Mouse (Mus musculus) CH12.LX (cell line): Measurements from ENCODE around the gene Dck. TPM values are rescaled to one million over a fixed set of nuclear protein-coding genes. Genes with fewer than 3 reads are reported as not detected.
A peak's percentile ranks its signal among the peaks of the same experiment; 100 is the strongest.

Experiments used
- DNase-seq: peaks from one replicate; pipeline ENCODE4 v3.0.0-alpha.2; 2013; ENCODE audit errors: extremely low read depth
- H3K27ac ChIP-seq: 2 replicates; pipeline ENCODE4 v1.5.1; 2012; ENCODE audit warnings: low read depth, mild to moderate bottlenecking, control low read depth, moderate library complexity; ENCODE audit not compliant: insufficient read depth
- H3K27me3 ChIP-seq: replicated peaks from 2 replicates; pipeline ENCODE3; 2012; ENCODE audit warnings: inconsistent platforms
- H3K36me3 ChIP-seq, 2 experiments: replicated peaks in 1 of 2; 2 replicates each; pipeline versions ENCODE3 to v1.6.1; 2012; ENCODE audit warnings: inconsistent platforms in 1 of 2, low read length in 1 of 2, mild to moderate bottlenecking in 1 of 2, mixed read lengths in 1 of 2, moderate library complexity in 1 of 2; ENCODE audit not compliant: control insufficient read depth in 1 of 2, insufficient read depth in 1 of 2
- H3K4me1 ChIP-seq, 2 experiments: 2 replicates each; pipeline ENCODE4 v1.6.1; 2012; ENCODE audit warnings: inconsistent platforms in 1 of 2, moderate library complexity in 1 of 2; ENCODE audit not compliant: insufficient read depth in 2 of 2, control insufficient read depth in 1 of 2
- H3K4me2 ChIP-seq: 2 replicates; pipeline ENCODE4 v1.6.1; 2012; ENCODE audit warnings: low read depth, mild to moderate bottlenecking, control low read depth; ENCODE audit not compliant: poor library complexity, insufficient read depth, severe bottlenecking
- H3K4me3 ChIP-seq, 3 experiments: fragments of 150-350 bp in 1 of 3; sonication (generic) in 1 of 3; replicated peaks in 1 of 3; 2 replicates each; pipeline versions ENCODE3 to v1.5.1; 2011 to 2012; ENCODE audit warnings: low read depth in 2 of 3, low read length in 2 of 3, mild to moderate bottlenecking in 2 of 3, moderate library complexity in 2 of 3, control low read depth in 1 of 3, improper control_type of control experiment in 1 of 3, inconsistent platforms in 1 of 3, mixed read lengths in 1 of 3; ENCODE audit not compliant: poor library complexity in 1 of 3
- H3K79me2 ChIP-seq: replicated peaks from 2 replicates; pipeline ENCODE4 v1.6.1; 2012; ENCODE audit warnings: mild to moderate bottlenecking, moderate library complexity; ENCODE audit not compliant: control insufficient read depth, poor library complexity, insufficient read depth, severe bottlenecking; ENCODE audit errors: extremely low read depth
- H3K9ac ChIP-seq: 2 replicates; pipeline ENCODE4 v1.6.1; 2012; ENCODE audit warnings: low read depth, mild to moderate bottlenecking, control low read depth, moderate library complexity; ENCODE audit not compliant: insufficient read depth
- H3K9me3 ChIP-seq: replicated peaks from 2 replicates; pipeline ENCODE3; 2012; ENCODE audit warnings: low read length, inconsistent platforms, mixed read lengths
- CTCF ChIP-seq, 2 experiments: IDR thresholded peaks in 1 of 2; conservative IDR thresholded peaks in 1 of 2; 2 replicates each; pipeline ENCODE4 v1.5.1; 2011 to 2012; ENCODE audit warnings: low read depth in 2 of 2, low read length in 2 of 2, improper control_type of control experiment in 1 of 2, inconsistent platforms in 1 of 2, mild to moderate bottlenecking in 1 of 2, moderate library complexity in 1 of 2
- IRF4 ChIP-seq: IDR thresholded peaks from 2 replicates; pipeline ENCODE4 v1.6.1; 2014; ENCODE audit warnings: low read depth, mild to moderate bottlenecking, inconsistent platforms, low read length, improper control_type of control experiment
- JUN ChIP-seq: IDR thresholded peaks from 2 replicates; pipeline ENCODE4 v1.6.1; 2011; ENCODE audit warnings: low read depth, mild to moderate bottlenecking, low read length, improper control_type of control experiment, moderate library complexity; ENCODE audit not compliant: insufficient read depth
- MAFK ChIP-seq: IDR thresholded peaks from 2 replicates; pipeline ENCODE4 v1.6.1; 2011; ENCODE audit warnings: low read length, improper control_type of control experiment; ENCODE audit not compliant: insufficient replicate concordance
- MAX ChIP-seq: IDR thresholded peaks from 2 replicates; pipeline ENCODE4 v1.6.1; 2011; ENCODE audit warnings: low read length, improper control_type of control experiment
- MXI1 ChIP-seq: IDR thresholded peaks from 2 replicates; pipeline ENCODE4 v1.6.1; 2011; ENCODE audit warnings: mild to moderate bottlenecking, low read depth, low read length, improper control_type of control experiment
- NELFE ChIP-seq: IDR thresholded peaks from 2 replicates; pipeline ENCODE4 v1.6.1; 2011; ENCODE audit warnings: low read depth, low read length, improper control_type of control experiment
- NRF1 ChIP-seq: IDR thresholded peaks from 2 replicates; pipeline ENCODE4 v1.6.1; 2014; ENCODE audit warnings: low read depth, mild to moderate bottlenecking, inconsistent platforms, low read length, improper control_type of control experiment, moderate library complexity
- PAX5 ChIP-seq: IDR thresholded peaks from 2 replicates; pipeline ENCODE4 v1.6.1; 2012; ENCODE audit warnings: low read length, inconsistent platforms, mixed read lengths
- POLR2A ChIP-seq: IDR thresholded peaks from 2 replicates; pipeline ENCODE4 v1.6.1; 2011; ENCODE audit warnings: low read depth, mild to moderate bottlenecking, improper control_type of control experiment, low read length
- POLR2AphosphoS2 ChIP-seq: IDR thresholded peaks from 2 replicates; pipeline ENCODE4 v1.6.1; 2011; ENCODE audit warnings: low read depth, low read length, improper control_type of control experiment
- RAD21 ChIP-seq: IDR thresholded peaks from 2 replicates; pipeline ENCODE4 v1.6.1; 2011; ENCODE audit warnings: low read depth, mild to moderate bottlenecking, low read length, improper control_type of control experiment, moderate library complexity
- SIN3A ChIP-seq: IDR thresholded peaks from 2 replicates; pipeline ENCODE4 v1.6.1; 2012; ENCODE audit warnings: low read length, improper control_type of control experiment, inconsistent platforms
- SMC3 ChIP-seq: IDR thresholded peaks from 2 replicates; pipeline ENCODE4 v1.6.1; 2011; ENCODE audit warnings: low read depth, low read length, improper control_type of control experiment
- TCF12 ChIP-seq: IDR thresholded peaks from 2 replicates; pipeline ENCODE4 v1.6.1; 2014; ENCODE audit warnings: low read depth, mild to moderate bottlenecking, inconsistent platforms, low read length, improper control_type of control experiment
- UBTF ChIP-seq: IDR thresholded peaks from 2 replicates; pipeline ENCODE4 v1.6.1; 2012; ENCODE audit warnings: low read depth, mild to moderate bottlenecking, inconsistent platforms, low read length, improper control_type of control experiment, moderate library complexity
- USF1 ChIP-seq: IDR thresholded peaks from 2 replicates; pipeline ENCODE4 v1.6.1; 2014; ENCODE audit warnings: low read depth, mild to moderate bottlenecking, inconsistent platforms, low read length, improper control_type of control experiment
- USF2 ChIP-seq: conservative IDR thresholded peaks from 2 replicates; pipeline ENCODE4 v1.6.1; 2011; ENCODE audit warnings: low read depth, low read length, improper control_type of control experiment
- dilution Hi-C: fragments of 300-500 bp; cut with MboI; formaldehyde crosslinking; loops from 2 replicates; pipeline ENCODE4 v1.14.3; 2020; ENCODE audit warnings: low sequenced_read_pairs; ENCODE audit not compliant: extremely low pct_unique_long_range_greater_than_20kb, extremely low pct_ligation_motif_present
- in situ Hi-C: fragments of 300-500 bp; cut with MboI; formaldehyde crosslinking; loops from 3 replicates; pipeline ENCODE4 v1.14.3; 2019; ENCODE audit warnings: low sequenced_read_pairs, low pct_ligation_motif_present, low pct_unique_long_range_greater_than_20kb, mixed read lengths
- polyA plus RNA-seq: library from polyadenylated mRNA; unstranded; fragments of >175 nt; gene quantifications from 2 replicates; pipeline ENCODE4 v1.2.1, GENCODE M21; 2012; ENCODE audit warnings: low read depth; ENCODE audit not compliant: insufficient read length
- total RNA-seq, 2 experiments: library from RNA; depleted of rRNA; stranded (reverse); fragments of 300-350 nt in 1 of 2; fragments of >200 nt in 1 of 2; gene quantifications; 2 replicates each; pipeline ENCODE4 v1.2.3; 2012 to 2014

Gene Dck
- total and polyA plus RNA-seq, 3 experiments = 13.7 to 33.9 (median 25.5) TPM

GRCm38 (mm10) chr5:88790675-88791074 lies 25.9 kb downstream of the Dck start:
- H3K9me3 ChIP-seq = no peaks in the 10 kb centered on the region
- in situ Hi-C loops = no loop called here
- H3K36me3 ChIP-seq = peaks cover 0 to 11% of the 10 kb centered on the region in 2 experiments
- H3K27ac ChIP-seq = no peak overlapping the region
- no peaks in the 10 kb centered on the region for H3K79me2 ChIP-seq
- no peaks in the 10 kb centered on the region for H3K27me3 ChIP-seq
- peak overlapping the region; percentile 71 for H3K4me2 ChIP-seq
- TF ChIP-seq MAFK = no peak
- no peak for TF ChIP-seq MXI1
- no peak for TF ChIP-seq PAX5
- TF ChIP-seq POLR2AphosphoS2 = no peak
- TF ChIP-seq POLR2A = no peak
- no peak for TF ChIP-seq MAX
- TF ChIP-seq JUN = no peak
- TF ChIP-seq TCF12 = no peak
- no peak for TF ChIP-seq USF1
- TF ChIP-seq IRF4 = no peak
- no peak for TF ChIP-seq NELFE
- TF ChIP-seq USF2 = no peak
- TF ChIP-seq SIN3A = no peak
- no peak for TF ChIP-seq NRF1
- no peak for TF ChIP-seq UBTF
- TF ChIP-seq, all 38 proteins: peak for 0
- DNase-seq = no peak
- dilution Hi-C loops = no loop called here
- Histone ChIP-seq H3K4me3 (no peak overlapping the region), H3K9ac (no peak overlapping the region), H3K4me1 (0 out of 4 replicates have a peak, but pooled peaks cover 0 to 3% of the 10 kb centered on the region in 2 experiments)

GRCm38 (mm10) chr5:88791256-88792245 lies 26.8 kb downstream of the Dck start:
- H3K27ac ChIP-seq = no peak overlapping the region
- H3K4me1 ChIP-seq = 0 out of 4 replicates have a peak, but pooled peaks cover 0 to 3% of the 10 kb centered on the region in 2 experiments
- H3K27me3 ChIP-seq = no peaks in the 10 kb centered on the region
- TF ChIP-seq RAD21 (peak; percentile 79), CTCF (conservative IDR thresholded peaks at IDR 0.05 in 1 of 2, IDR thresholded peaks at IDR 0.05 in 1 of 2; ENCODE audit: low read depth in 2 of 2, low read length in 2 of 2) (peak; percentile 64 to 78), SIN3A (no peak), SMC3 (peak; percentile 64)
- H3K4me2 ChIP-seq = peak overlapping the region; percentile 71; the same call in 1 of the 2 replicates
- no peaks in the 10 kb centered on the region for H3K9me3 ChIP-seq
- peaks cover 0 to 4% of the 10 kb centered on the region in 2 experiments for H3K36me3 ChIP-seq
- H3K4me3 ChIP-seq = no peak overlapping the region
- DNase-seq = peak; percentile 60
- no peak overlapping the region for H3K9ac ChIP-seq
- in situ Hi-C loops (no loop called here), dilution Hi-C loops (no loop called here)
- H3K79me2 ChIP-seq = no peaks in the 10 kb centered on the region
